Mouse (Mus musculus) E14TG2a.4 (cell line): ENCODE results near the gene Camk2b.
"Not testable (repeated sequence)": the region's sequence is repeated elsewhere in the genome, so short reads cannot be mapped to it uniquely, and the experiment has no call there.

Experiments used
- CTCF ChIP-seq: conservative IDR thresholded peaks from 2 replicates; pipeline ENCODE4 v1.5.1; 2014; ENCODE audit warnings: low read length
- NANOG ChIP-seq: IDR thresholded peaks from 2 replicates; pipeline ENCODE4 v1.6.1; 2014; ENCODE audit warnings: borderline replicate concordance, low read length, mixed read lengths
- POU5F1 ChIP-seq: IDR thresholded peaks from 2 replicates; pipeline ENCODE4 v1.6.1; 2014; ENCODE audit warnings: low read length, borderline replicate concordance

- not testable (repeated sequence) for TF ChIP-seq CTCF, POU5F1, NANOG
Measured at GRCm38 (mm10) chr11:5934531-5934930, 131.6 kb downstream of the Camk2b start.
